Mouse (Mus musculus) kidney, adult 8-10 months (tissue): ENCODE results near the gene Cdc14a.

Experiments
- DNase-seq, 2 experiments: peaks; one replicate each; pipeline ENCODE4 v3.0.0; 2022

The Cdc14a gene

GRCm38 (mm10) chr3:116253077-116253531 lies 170.7 kb downstream of the Cdc14a start, which contains the start of gene Gpr88:
TSS of gene Gpr88 (minus strand) at chr3:116253503.
- no peak for DNase-seq

DNA sequence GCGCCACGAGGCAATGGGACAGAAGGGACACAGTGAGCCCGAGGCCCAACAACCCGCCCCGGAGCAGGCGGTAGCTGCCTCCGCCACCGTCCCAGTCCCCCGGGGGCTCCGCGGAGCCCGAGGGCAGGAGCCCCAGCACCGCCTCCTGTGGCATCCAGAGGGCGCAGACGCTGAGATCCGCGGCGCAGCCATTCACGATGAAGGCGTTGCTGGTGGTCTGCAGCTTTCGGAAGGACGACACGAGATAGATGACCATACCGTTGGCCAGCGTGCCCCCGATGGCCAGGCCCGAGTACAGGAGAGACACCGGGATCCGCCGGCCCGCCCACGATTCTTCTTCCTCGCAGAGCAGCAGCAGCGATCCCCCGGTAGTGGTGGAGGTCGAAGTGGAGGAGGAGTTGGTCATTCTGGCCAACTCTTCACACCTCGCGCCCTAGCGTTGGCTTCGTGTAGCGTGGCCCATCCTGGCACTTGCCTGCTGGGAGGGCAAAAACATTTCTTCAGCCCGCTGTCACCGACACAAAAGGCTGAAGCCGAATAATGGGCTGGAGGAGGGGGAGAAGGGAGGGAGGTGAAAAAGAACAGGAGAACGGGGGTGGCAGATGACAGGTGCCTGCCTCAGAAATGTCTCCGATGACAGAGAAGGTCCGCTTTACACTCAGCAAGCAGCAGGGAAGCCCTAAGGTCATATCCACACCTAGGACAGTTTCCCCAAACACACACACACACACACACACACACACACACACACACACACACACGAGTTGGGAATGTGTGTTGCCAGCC lies 171.4 kb downstream of the Cdc14a start:
- DNase-seq, result no peak

DNA sequence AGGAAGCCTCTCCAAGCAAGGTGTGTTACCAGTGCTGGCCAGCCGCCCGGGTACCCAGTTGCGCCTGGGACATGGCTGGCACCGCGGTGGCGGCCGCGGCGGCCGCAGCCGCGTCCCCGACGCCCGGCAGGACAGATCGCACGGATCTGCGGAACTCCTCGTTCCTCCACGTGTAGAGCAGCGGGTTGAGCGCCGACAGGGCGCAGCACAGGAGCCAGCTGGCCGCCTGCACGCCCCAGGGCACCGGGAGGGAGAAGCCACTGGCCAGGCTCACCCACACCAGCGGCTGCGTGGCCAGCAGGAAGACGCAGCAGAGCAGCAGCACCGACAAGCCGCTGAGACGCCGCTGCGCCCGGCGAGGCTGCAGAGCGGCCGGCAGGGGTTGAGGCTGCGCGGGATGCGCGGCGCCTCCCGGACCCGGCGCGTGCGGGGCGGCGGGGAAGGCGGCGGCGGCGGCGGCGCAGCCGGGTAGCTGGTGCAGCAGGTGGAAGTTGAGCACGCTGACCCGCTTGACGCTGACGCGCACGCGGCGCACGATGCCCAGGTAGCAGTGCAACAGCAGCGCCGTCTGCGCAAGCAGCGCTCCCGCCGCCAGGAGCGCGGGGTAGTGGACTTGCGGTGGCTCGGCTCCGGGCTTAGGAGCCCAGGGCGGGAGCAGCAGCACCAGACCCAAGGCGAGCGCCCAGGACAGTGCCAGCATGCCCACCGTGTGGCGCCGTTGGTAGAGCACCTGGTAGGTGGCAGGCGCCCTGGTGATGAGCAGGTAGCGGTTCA lies 172.2 kb downstream of the Cdc14a start:
- no peak for DNase-seq

DNA sequence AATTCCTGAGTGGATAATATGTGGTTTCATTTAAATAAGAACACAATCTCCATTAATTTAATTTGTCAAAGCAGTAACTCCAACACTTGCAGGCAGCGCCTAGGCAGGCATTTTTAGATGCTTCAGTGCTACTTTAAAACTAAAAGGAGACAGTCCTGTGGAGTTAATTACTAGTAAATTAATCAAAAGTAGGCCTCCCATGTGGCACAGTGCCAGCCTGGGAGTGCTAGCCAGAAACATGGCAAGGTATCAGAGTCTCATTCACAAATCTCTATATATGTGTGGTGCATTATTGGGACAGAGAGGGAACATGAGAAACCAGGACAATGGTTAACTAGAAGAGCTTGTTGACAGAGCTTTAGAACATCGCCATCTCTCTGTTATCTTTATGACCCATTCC lies 174.8 kb downstream of the Cdc14a start:
- no peak for DNase-seq

DNA sequence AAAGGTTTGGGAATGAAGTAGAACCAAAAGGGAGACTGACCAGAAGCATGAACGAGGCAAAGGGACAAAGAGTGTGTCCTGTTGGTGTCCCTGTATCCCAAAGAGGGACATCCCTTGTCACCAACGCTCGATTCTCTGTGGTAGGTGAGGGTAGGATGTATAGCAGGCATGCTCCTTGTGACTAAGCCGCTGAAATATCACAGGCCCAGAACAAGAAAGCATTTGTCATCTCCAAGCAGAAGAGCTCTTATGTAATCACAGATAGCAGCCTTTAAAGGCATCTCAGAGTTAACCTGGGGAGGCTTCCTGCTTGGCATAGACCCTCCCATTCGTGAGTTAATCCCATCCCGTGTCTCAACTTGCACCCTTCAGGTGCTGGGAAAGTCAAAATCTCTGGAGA lies 179.4 kb downstream of the Cdc14a start:
- DNase-seq, result no peak

DNA sequence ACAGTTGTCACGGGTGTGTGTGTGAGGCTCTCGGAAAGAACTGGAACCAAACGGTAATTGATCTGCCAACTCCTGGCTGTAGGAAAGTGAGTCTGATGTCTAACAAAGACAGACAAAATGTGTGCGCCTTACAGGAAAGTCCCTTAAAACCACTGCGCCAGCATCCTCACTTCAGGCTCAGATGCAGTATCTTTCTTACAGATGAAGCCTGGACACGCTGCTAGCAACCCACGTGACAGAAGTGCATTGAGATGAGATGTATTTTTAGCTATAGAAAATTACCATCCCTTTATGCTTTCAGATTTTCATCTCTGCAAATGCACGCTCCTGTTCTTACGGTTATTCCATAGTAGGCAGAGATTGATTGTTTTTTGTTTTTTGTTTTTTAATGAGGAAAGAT lies 181.1 kb downstream of the Cdc14a start:
- no peak for DNase-seq

DNA sequence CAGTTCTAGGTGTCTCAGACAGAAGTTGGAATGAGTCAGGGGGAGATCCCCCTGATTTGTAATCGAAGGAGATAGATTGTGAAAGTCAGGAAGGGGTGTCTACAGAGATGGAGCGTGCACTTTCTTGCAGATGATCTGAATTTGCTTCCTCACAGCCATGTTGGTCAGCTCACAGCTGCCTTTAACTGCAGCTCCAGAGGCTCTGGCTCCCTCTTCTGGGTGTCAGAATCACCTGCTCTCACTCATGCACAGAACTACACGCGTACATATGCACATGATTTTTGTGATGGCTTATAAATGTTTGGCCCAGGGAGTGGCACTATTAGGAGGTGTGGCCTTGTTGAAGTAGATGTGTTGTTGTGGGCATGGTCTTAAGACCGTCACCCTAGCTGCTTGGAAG lies 186.3 kb downstream of the Cdc14a start:
- DNase-seq, result no peak

DNA sequence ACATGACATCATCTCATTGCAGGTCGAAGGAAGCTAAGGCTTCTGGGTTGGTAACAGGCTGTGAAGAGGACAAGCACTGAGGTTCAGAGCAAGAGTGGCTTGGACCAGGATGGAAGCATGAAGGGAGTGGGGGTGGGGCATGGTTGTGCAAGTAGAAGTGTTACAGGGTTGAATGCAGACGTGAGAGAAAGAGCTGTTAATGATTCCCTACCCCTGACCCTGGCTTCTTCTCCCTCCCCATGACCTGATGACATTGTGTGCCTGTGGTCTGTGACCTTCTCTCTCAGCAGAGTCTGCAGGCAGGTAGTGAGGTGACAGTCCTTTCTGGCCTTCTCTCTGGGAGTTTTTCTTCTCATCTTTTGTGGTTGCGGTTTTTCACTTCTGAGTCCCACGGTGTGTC lies 187.0 kb downstream of the Cdc14a start:
- DNase-seq, result no peak

DNA sequence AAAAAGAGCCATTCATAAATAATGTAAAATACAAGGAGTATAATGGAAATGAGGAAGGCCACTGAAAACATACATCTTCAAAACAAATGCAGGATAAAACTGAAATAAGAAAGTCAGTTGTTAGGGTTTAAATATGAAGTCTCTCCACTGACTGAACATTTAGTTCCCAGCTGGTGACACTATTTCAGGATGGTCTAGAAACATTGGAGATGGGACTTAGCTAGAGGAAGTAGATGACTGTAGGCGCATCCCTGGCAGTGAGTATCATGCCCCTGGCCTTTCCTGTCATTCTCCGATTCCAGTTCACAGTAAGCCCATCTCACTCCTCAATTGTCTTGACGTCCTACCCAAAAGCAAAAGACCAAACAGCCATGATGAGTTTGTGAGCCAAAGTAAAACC lies 190.3 kb downstream of the Cdc14a start:
- DNase-seq, result no peak

- no peak for DNase-seq
Observed at GRCm38 (mm10) chr3:116232763-116233162, 191.1 kb downstream of the Cdc14a start.

DNA sequence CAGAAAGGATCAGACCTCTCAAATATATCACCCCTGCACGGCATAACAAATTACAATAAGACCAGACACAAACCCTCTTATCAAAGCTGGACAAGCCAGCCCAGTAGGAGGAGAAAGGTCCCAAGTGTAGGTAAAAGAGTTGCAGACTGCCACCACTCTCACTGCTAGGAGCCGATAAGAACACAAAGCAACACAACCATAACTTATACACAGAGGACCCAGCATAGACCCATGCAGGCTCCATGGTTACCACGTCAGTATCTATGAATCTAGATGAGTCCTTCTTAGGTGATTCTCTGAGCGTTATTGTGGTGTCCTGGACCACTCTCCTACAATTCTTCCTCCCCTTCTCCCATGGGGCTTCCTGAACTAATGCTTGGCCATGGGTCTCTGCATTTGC lies 194.5 kb downstream of the Cdc14a start:
- DNase-seq, result no peak

DNA sequence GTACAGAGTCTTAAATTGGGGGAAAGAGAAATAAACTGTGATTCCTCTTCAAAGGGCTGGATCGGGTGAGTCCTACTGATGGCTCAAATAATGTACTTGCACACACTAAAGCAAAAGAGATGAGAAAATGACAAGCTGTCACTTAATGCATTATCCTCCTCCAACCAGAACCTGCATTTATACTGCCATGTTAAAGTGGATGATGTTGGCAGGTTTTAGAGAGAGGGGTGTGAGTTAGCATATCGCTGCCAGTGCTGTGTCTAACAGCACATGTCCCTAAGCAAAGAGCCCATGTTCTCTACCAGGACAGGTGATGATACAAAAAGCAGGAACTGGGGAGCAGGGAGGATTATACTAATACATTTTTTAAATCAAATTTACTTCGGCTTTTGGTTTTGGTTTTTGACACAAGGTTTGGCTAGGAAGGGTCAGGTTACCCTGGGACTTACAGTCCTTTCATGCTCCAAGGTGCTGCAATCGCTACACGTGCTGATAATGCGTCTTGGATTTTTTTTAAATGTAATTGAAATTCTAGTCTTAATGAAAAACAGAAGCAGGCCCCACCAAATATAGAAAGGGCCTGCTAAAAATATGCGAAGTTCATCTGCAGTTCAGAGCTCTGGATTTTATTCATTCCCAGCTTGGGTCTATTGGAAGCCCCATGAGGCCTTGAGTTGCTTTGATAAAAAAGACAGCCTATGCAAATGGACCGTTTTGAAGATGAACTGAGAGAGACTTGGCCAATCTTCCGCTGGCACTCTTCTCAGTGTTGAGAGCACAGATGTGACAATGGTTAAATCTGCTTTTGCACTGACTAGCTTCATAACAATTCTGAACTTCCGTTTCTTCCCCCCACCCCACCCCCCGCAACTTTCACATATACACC lies 195.2 kb downstream of the Cdc14a start:
- DNase-seq, result no peak

DNA sequence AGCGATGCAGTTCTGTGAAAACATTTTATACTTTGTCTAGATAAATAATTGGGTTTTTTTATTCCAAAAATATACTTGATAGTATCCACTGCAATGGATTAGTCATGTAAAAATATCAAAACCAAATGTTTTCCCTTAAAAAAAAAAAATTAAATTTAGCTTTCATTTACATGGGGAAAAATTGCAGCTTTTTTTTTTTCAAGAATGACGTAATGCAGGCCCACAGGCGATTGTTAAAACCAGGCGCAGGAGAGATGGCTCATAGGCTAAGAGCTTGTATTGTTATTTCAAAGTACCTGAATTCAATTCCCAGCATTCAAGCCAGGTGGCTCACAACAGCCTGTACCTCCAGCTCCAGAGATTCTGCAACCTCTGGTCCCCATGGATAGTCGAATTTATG lies 196.4 kb downstream of the Cdc14a start:
- DNase-seq, result no peak

DNA sequence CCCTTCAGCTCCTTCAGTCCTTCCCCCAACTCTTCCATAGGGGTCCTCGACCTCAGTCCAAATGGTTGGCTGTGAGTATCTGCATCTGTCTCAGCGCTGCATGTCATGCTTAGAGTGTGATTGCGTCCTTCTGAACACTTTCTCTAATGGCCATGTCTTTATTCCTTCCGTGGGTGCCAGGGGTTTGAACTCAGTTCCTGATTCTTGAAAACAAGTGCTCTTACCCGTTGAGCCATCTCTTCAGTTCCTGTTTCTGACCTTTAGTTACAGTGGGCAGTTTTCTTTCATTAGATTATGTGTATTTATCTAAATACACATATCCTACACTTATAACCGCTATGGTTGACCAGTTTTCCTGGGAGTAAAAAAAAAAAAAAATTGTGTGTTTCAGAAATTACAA lies 196.9 kb downstream of the Cdc14a start:
- no peak for DNase-seq
